Mouse (Mus musculus) forebrain, embryonic 14.5 days (tissue): Measurements from ENCODE around the gene Fosl1. TPM values are rescaled to one million over a fixed set of nuclear protein-coding genes. Genes with fewer than 3 reads are reported as not detected.

Experiments used
- ATAC-seq: fragments of 200-750 bp; cut with Nextera tagmentation; 2 replicates; pipeline ENCODE4 v1.8.0; 2017; ENCODE audit warnings: mild to moderate bottlenecking, moderate library complexity
- DNase-seq: peaks from one replicate; pipeline ENCODE4 v3.0.0-alpha.2; 2015; ENCODE audit warnings: low spot score
- H3K27ac ChIP-seq: fragments of 300-500 bp; sonication (generic); 2 replicates; pipeline ENCODE4 v1.5.1; 2014; ENCODE audit warnings: low read depth, mild to moderate bottlenecking, control low read depth, low read length, moderate library complexity
- H3K27me3 ChIP-seq: fragments of 300-500 bp; sonication (generic); replicated peaks from 2 replicates; pipeline ENCODE4 v1.6.1; 2014; ENCODE audit warnings: low read length, control low read depth, mixed read lengths; ENCODE audit not compliant: control insufficient read depth, insufficient read depth
- H3K36me3 ChIP-seq: fragments of 300-500 bp; sonication (generic); 2 replicates; pipeline ENCODE4 v1.6.1; 2014; ENCODE audit warnings: low read length, control low read depth; ENCODE audit not compliant: control insufficient read depth, insufficient read depth
- H3K4me1 ChIP-seq: fragments of 300-500 bp; sonication (generic); 2 replicates; pipeline ENCODE4 v1.6.1; 2014; ENCODE audit warnings: antibody characterized with exemption, low read length, control low read depth; ENCODE audit not compliant: control insufficient read depth, insufficient read depth
- H3K4me2 ChIP-seq: fragments of 300-500 bp; sonication (generic); 2 replicates; pipeline ENCODE4 v1.6.1; 2014; ENCODE audit warnings: mild to moderate bottlenecking, control low read depth, low read length
- H3K4me3 ChIP-seq: fragments of 300-500 bp; sonication (generic); 2 replicates; pipeline ENCODE4 v1.5.1; 2014; ENCODE audit warnings: low read depth, low read length, control low read depth
- H3K9ac ChIP-seq: fragments of 300-500 bp; sonication (generic); 2 replicates; pipeline ENCODE4 v1.6.1; 2014; ENCODE audit warnings: mild to moderate bottlenecking, low read length, control low read depth, moderate library complexity
- H3K9me3 ChIP-seq: fragments of 300-500 bp; sonication (generic); replicated peaks from 2 replicates; pipeline ENCODE4 v1.6.1; 2016; ENCODE audit warnings: low read length, control low read depth, mixed read lengths; ENCODE audit not compliant: control insufficient read depth
- WGBS: fragments of 180-500 bp; shearing (Covaris S2); extraction: QIAGEN DNeasy Blood & Tissue Kit; methylation state at CpG from one replicate; pipeline ENCODE4 v1.1.7; 2014; 5-methylcytosine and 5-hydroxymethylcytosine counted together
- polyA plus RNA-seq: library from polyadenylated mRNA; unstranded; fragments of >200 nt; fragmentation: Nextera tagmentation; extraction: Ambion mirVana; gene quantifications from 2 replicates; pipeline ENCODE4 v1.2.1, GENCODE M21; 2014

Gene Fosl1
- polyA plus RNA-seq, 1 experiment from 2014 or later, result not detected

GRCm38 (mm10) chr19:5481398-5481797 lies 34.1 kb downstream of the Fosl1 start:
- H3K27me3 ChIP-seq, result no peaks in the 10 kb centered on the region
- H3K27ac ChIP-seq, result no peak overlapping the region
- no peak overlapping the region for H3K9ac ChIP-seq
- H3K4me3 ChIP-seq, result no peak overlapping the region
- no peaks in the 10 kb centered on the region for H3K9me3 ChIP-seq
- WGBS, result 92% methylated on average over 10 of the region's 10 CpGs
- no peaks in the 10 kb centered on the region for H3K4me1 ChIP-seq
- no peak overlapping the region for H3K4me2 ChIP-seq
- DNase-seq (no peak), ATAC-seq (no peak)
- peaks cover 69% of the 10 kb centered on the region for H3K36me3 ChIP-seq

- no peak for ATAC-seq
- Histone ChIP-seq H3K4me1 (peaks cover 5% of the 10 kb centered on the region), H3K27ac (no peak overlapping the region), H3K4me3 (no peak overlapping the region), H3K4me2 (no peak overlapping the region), H3K27me3 (no peaks in the 10 kb centered on the region), H3K36me3 (peaks cover 67% of the 10 kb centered on the region), H3K9me3 (no peaks in the 10 kb centered on the region), H3K9ac (no peak overlapping the region)
- DNase-seq, result no peak
- 94% methylated on average over 19 of the region's 19 CpGs for WGBS
These were observed 36.3 kb downstream of the Fosl1 start for GRCm38 (mm10) chr19:5483386-5484359.

DNA sequence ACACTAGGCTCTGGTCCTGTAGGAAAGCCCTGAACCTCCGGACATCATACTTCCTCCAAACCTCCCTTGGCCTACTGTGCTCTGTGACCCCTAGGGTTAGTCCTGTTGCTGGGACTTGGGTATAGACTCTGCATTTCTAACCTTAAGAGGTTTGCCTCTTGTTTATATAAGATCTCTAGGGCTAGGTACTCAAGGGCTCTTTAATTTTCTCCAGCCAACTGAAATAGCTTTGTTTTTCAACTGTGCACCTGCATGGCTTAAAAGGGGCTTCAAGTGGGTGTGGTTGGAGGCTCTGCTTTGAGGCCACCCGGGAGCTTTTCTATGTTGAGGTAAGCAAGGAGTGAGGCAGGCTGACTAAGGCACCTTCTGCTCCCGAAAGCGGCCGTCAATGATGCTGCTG lies 37.1 kb downstream of the Fosl1 start:
- 90% methylated on average over 5 of the region's 5 CpGs for WGBS
- H3K36me3 ChIP-seq, result peaks cover 64% of the 10 kb centered on the region
- DNase-seq, result no peak

DNA sequence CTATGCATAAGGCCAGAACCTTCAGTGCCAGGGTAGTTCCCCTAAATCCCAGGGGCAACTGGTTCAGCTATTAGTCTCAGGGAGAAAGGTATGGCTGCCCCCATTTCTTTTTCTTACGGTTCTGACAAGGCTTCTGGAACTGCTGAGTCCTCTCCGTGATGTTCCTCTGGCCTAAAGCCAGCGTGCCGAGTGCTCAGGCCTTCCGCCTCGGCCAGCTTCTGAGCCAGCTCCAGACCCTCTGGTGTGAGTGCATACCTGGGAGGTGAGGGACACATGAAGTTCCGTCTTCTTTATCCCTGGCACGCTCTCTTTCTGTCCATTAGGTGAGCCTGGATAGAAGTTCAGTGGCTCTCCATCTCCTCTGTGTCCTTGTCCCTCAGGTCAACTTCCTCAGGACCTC lies 38.0 kb downstream of the Fosl1 start:
- peaks cover 6% of the 10 kb centered on the region for H3K4me1 ChIP-seq
- no peak overlapping the region for H3K27ac ChIP-seq
- WGBS, result 92% methylated on average over 8 of the region's 8 CpGs
- H3K36me3 ChIP-seq, result peaks cover 59% of the 10 kb centered on the region
- H3K27me3 ChIP-seq, result no peaks in the 10 kb centered on the region
- DNase-seq (no peak), ATAC-seq (no peak)
- no peaks in the 10 kb centered on the region for H3K9me3 ChIP-seq
- H3K9ac ChIP-seq, result no peak overlapping the region
- no peak overlapping the region for H3K4me2 ChIP-seq
- no peak overlapping the region for H3K4me3 ChIP-seq

More for the DNA sequence above, 37.1 kb downstream of the Fosl1 start:
- no peaks in the 10 kb centered on the region for H3K27me3 ChIP-seq
- no peak for ATAC-seq
- H3K4me1 ChIP-seq, result peaks cover 6% of the 10 kb centered on the region
- no peak overlapping the region for H3K4me2 ChIP-seq
- no peaks in the 10 kb centered on the region for H3K9me3 ChIP-seq
- H3K9ac ChIP-seq, result no peak overlapping the region
- H3K27ac ChIP-seq, result no peak overlapping the region
- H3K4me3 ChIP-seq, result no peak overlapping the region

GRCm38 (mm10) chr19:5485821-5486220 lies 38.5 kb downstream of the Fosl1 start:
- H3K9ac ChIP-seq, result no peak overlapping the region
- no peak for ATAC-seq
- no peak overlapping the region for H3K27ac ChIP-seq
- H3K9me3 ChIP-seq, result no peaks in the 10 kb centered on the region
- no peak for DNase-seq
- peaks cover 6% of the 10 kb centered on the region for H3K4me1 ChIP-seq
- H3K4me3 ChIP-seq, result no peak overlapping the region
- no peaks in the 10 kb centered on the region for H3K27me3 ChIP-seq
- peaks cover 56% of the 10 kb centered on the region for H3K36me3 ChIP-seq
- H3K4me2 ChIP-seq, result no peak overlapping the region
- whole genome bisulfite sequencing, result 93% methylated on average over 7 of the region's 7 CpGs

DNA sequence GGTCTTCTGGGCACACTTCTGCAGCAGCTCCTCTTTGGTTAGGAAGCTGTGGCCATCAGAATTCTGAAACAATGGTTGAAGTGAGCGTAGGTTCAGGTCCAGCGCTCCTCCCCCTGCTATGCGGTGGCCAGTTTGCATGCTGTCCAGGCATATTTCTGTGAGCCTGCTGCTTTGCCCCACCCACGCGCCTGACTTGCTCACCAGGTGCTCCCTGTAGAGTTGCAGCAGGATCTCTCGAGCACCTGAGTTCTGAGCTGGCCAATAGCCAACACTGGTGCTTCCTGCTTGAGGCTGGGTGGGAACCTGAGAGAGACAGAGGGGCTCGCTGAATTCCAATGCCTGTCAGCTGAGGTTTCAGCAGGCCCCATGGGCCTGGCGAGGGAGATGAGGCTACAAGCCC lies 38.9 kb downstream of the Fosl1 start:
- ATAC-seq, result no peak
- H3K4me1 ChIP-seq, result peaks cover 6% of the 10 kb centered on the region
- peaks cover 52% of the 10 kb centered on the region for H3K36me3 ChIP-seq
- no peak overlapping the region for H3K27ac ChIP-seq
- 84% methylated on average over 8 of the region's 8 CpGs for WGBS
- H3K4me3 ChIP-seq, result no peak overlapping the region
- no peak for DNase-seq
- no peaks in the 10 kb centered on the region for H3K27me3 ChIP-seq
- no peaks in the 10 kb centered on the region for H3K9me3 ChIP-seq
- H3K4me2 ChIP-seq, result no peak overlapping the region
- H3K9ac ChIP-seq, result no peak overlapping the region

- no peak for DNase-seq
- Histone ChIP-seq H3K27ac (no peak overlapping the region), H3K4me3 (no peak overlapping the region), H3K36me3 (peaks cover 47% of the 10 kb centered on the region), H3K4me2 (no peak overlapping the region), H3K9ac (no peak overlapping the region), H3K4me1 (peaks cover 7% of the 10 kb centered on the region), H3K27me3 (no peaks in the 10 kb centered on the region), H3K9me3 (no peaks in the 10 kb centered on the region)
- 97% methylated on average over 4 of the region's 4 CpGs for WGBS
- ATAC-seq, result no peak
These were observed 39.4 kb downstream of the Fosl1 start for GRCm38 (mm10) chr19:5486771-5487170.

- ATAC-seq (peak; percentile 55), DNase-seq (peak; percentile 96)
- Histone ChIP-seq H3K36me3 (peaks cover 45% of the 10 kb centered on the region), H3K27me3 (no peaks in the 10 kb centered on the region), H3K4me1 (peaks cover 14% of the 10 kb centered on the region), H3K4me2 (peak within 1 kb of the TSS; percentile 80), H3K27ac (peak within 1 kb of the TSS; percentile 97), H3K4me3 (peak within 1 kb of the TSS; percentile 49), H3K9ac (peak within 1 kb of the TSS; percentile 70), H3K9me3 (no peaks in the 10 kb centered on the region)
- under 1% methylated on average over 39 of the region's 39 CpGs for WGBS
These were observed 40.6 kb downstream of the Fosl1 start, which contains the start of gene Mus81 for GRCm38 (mm10) chr19:5487768-5488550. TSS of gene Mus81 (minus strand) at chr19:5488402.
